10 mouse cellular contexts compared by ENCODE assay signal in genomic region chr17:26529791-26530241, GRCm38 (mm10). TPM values are rescaled to one million over a fixed set of nuclear protein-coding genes. Genes with fewer than 3 reads are reported as not detected.
DNase-seq lines count a peak whose midpoint lies in the region; ATAC-seq and TF ChIP-seq lines count a peak whose summit lies in the region.
"Had no signal": no experiment of that assay in that cellular context is flagged by ENCODE, and none has a peak within 500 bp of the region (broad histone marks: within the 10 kb centered on the region; RNA-seq: fewer than 3 reads in every experiment).

No protein-coding gene starts in this region.

- no peaks in the 10 kb centered on the region for H3K9me3 ChIP-seq in heart, embryonic 16.5 days (replicated peaks; ENCODE audit: control insufficient read depth, low read length)
- H3K9me3 ChIP-seq in liver, embryonic 11.5 days (ENCODE audit: control insufficient read depth, low read length), result no peaks in the 10 kb centered on the region
- H3K9me3 ChIP-seq: hindbrain, embryonic 13.5 days; liver, embryonic 13.5 days had no signal

- no peak overlapping the region for H3K4me2 ChIP-seq in heart, embryonic 16.5 days (ENCODE audit: low read depth, low read length)
- H3K4me2 ChIP-seq in liver, embryonic 11.5 days, result no peak overlapping the region
- H3K4me2 ChIP-seq: hindbrain, embryonic 13.5 days; liver, embryonic 13.5 days had no signal

- peak overlapping the region; percentile 3; the same call in 1 of the 2 replicates for H3K27ac ChIP-seq in spleen, adult 2 months (ENCODE audit: insufficient read depth, low read length)
- peak overlapping the region; percentile 98 for H3K27ac ChIP-seq in embryonic fibroblast, embryonic 13.5 days (ENCODE audit: insufficient read depth, low read length)
- peak overlapping the region; percentile 47 for H3K27ac ChIP-seq in heart, embryonic 16.5 days (ENCODE audit: low read length)
- no peak overlapping the region for H3K27ac ChIP-seq in liver, embryonic 11.5 days (ENCODE audit: low read depth, low read length)
- H3K27ac ChIP-seq: hindbrain, embryonic 13.5 days; liver, embryonic 13.5 days had no signal

- no peak for TF ChIP-seq CTCF in spleen, adult 2 months (IDR thresholded peaks at IDR 0.05; ENCODE audit: extremely low read depth, insufficient read depth, insufficient read length, insufficient replicate concordance)
- no peak for TF ChIP-seq CTCF in embryonic fibroblast, embryonic 13.5 days (IDR thresholded peaks at IDR 0.05; ENCODE audit: borderline replicate concordance, insufficient read depth, low read length)

- TF ChIP-seq POLR2A in spleen, adult 2 months (IDR thresholded peaks at IDR 0.05; ENCODE audit: low read depth, low read length), result no peak
- TF ChIP-seq POLR2A in embryonic fibroblast, embryonic 13.5 days (IDR thresholded peaks at IDR 0.05; ENCODE audit: low read depth, low read length), result no peak

- ATAC-seq in heart, embryonic 16.5 days (replicated peaks; ENCODE audit: extremely low read depth, insufficient read depth, low FRiP score), result no peak
- ATAC-seq in inflammation-experienced regulatory T-cells, adult 6 months, result no peak
- no peak for ATAC-seq in liver, embryonic 11.5 days (replicated peaks; ENCODE audit: low FRiP score)

- no peak overlapping the region for H3K9ac ChIP-seq in heart, embryonic 16.5 days (ENCODE audit: low read length)
- no peak overlapping the region for H3K9ac ChIP-seq in liver, embryonic 11.5 days (ENCODE audit: low read depth, low read length)
- H3K9ac ChIP-seq: hindbrain, embryonic 13.5 days; liver, embryonic 13.5 days had no signal

- 87% methylated on average over 5 of the region's 5 CpGs for WGBS in spleen, adult 2 months
- WGBS in heart, embryonic 16.5 days, result 71% methylated on average over 5 of the region's 5 CpGs
- 71% methylated on average over 5 of the region's 5 CpGs for WGBS in liver, embryonic 11.5 days

- peaks cover 26% of the 10 kb centered on the region; the same call in 1 of the 2 replicates for H3K4me1 ChIP-seq in spleen, adult 2 months (ENCODE audit: control insufficient read depth, insufficient read depth, insufficient read length)
- H3K4me1 ChIP-seq in embryonic fibroblast, embryonic 13.5 days (ENCODE audit: control insufficient read depth, insufficient read depth, low read length), result peaks cover 24% of the 10 kb centered on the region
- peaks cover 27% of the 10 kb centered on the region for H3K4me1 ChIP-seq in heart, embryonic 16.5 days (ENCODE audit: control insufficient read depth, insufficient read depth, low read length)
- H3K4me1 ChIP-seq in liver, embryonic 11.5 days (replicated peaks; ENCODE audit: control insufficient read depth, insufficient read depth, low read length), result peaks cover 16% of the 10 kb centered on the region
- H3K4me1 ChIP-seq: hindbrain, embryonic 13.5 days had no signal

- no peaks in the 10 kb centered on the region for H3K36me3 ChIP-seq in spleen, adult 2 months (ENCODE audit: control insufficient read depth, insufficient read depth, low read length)
- H3K36me3 ChIP-seq in heart, embryonic 16.5 days (ENCODE audit: control insufficient read depth, insufficient read depth), result no peaks in the 10 kb centered on the region
- H3K36me3 ChIP-seq in liver, embryonic 11.5 days (ENCODE audit: control insufficient read depth, insufficient read depth, low read length), result no peaks in the 10 kb centered on the region
- H3K36me3 ChIP-seq: hindbrain, embryonic 13.5 days; liver, embryonic 13.5 days had no signal

- no peak for DNase-seq in spleen, adult 2 months (ENCODE audit: low read depth in 1 of 2, low spot score in 2 of 2)
- no peak for DNase-seq in spleen, postnatal 36 days (ENCODE audit: low spot score in 2 of 2)
- no peak for DNase-seq in liver, embryonic 11.5 days (ENCODE audit: low spot score)
- DNase-seq in MN1 (ENCODE audit: low spot score), result no peak
- DNase-seq: cerebellum, adult 8-10 months; liver, embryonic 13.5 days had no signal

- no peaks in the 10 kb centered on the region for H3K27me3 ChIP-seq in spleen, adult 2 months (ENCODE audit: control insufficient read depth, insufficient read depth, low read length)
- H3K27me3 ChIP-seq in heart, embryonic 16.5 days (ENCODE audit: control insufficient read depth, insufficient read depth, low read length), result no peaks in the 10 kb centered on the region
- no peaks in the 10 kb centered on the region for H3K27me3 ChIP-seq in liver, embryonic 11.5 days (replicated peaks; ENCODE audit: control insufficient read depth, insufficient read depth, low read length)
- H3K27me3 ChIP-seq: hindbrain, embryonic 13.5 days had no signal

- no peak overlapping the region for H3K4me3 ChIP-seq in spleen, adult 2 months (ENCODE audit: extremely low read depth, insufficient read depth, insufficient read length)
- no peak overlapping the region for H3K4me3 ChIP-seq in embryonic fibroblast, embryonic 13.5 days (ENCODE audit: insufficient read depth, low read length)
- no peak overlapping the region for H3K4me3 ChIP-seq in heart, embryonic 16.5 days (ENCODE audit: low read length)
- no peak overlapping the region for H3K4me3 ChIP-seq in liver, embryonic 11.5 days (ENCODE audit: low read depth, low read length)
- H3K4me3 ChIP-seq: hindbrain, embryonic 13.5 days; liver, embryonic 13.5 days had no signal

RNA-seq across cellular contexts. Expression of gene Ergic1, which starts 31.5 kb away (rescaled TPM):
- polyA plus RNA-seq in spleen, adult 2 months (2012; rRNA removed), result 39.2 and 47.4 TPM in 2 replicates
- polyA plus RNA-seq in embryonic fibroblast, embryonic 13.5 days (2011; ENCODE audit: insufficient read length, low read depth, missing spikeins), result 376 and 420 TPM in 2 replicates
- polyA plus RNA-seq in heart, embryonic 16.5 days (2015; fragmentation: Nextera tagmentation; extraction: Ambion mirVana), result 82.7 and 84.9 TPM in 2 replicates
- 10 to 100 TPM; 35.9 to 50.4 (median 39.8) TPM for polyA plus RNA-seq in inflammation-experienced regulatory T-cells, adult 6 months (2017; shearing (Covaris generic))
- 89.5 and 96.1 TPM in 2 replicates for polyA plus RNA-seq in liver, embryonic 11.5 days (2014; fragmentation: Nextera tagmentation; extraction: Ambion mirVana)

RNA-seq across cellular contexts. Expression of gene Dusp1, which starts 32.1 kb away (rescaled TPM):
- polyA plus RNA-seq in spleen, adult 2 months (2012; rRNA removed), result 44.3 and 55.8 TPM in 2 replicates
- 36.3 and 60.1 TPM in 2 replicates for polyA plus RNA-seq in embryonic fibroblast, embryonic 13.5 days (2011; ENCODE audit: insufficient read length, low read depth, missing spikeins)
- polyA plus RNA-seq in heart, embryonic 16.5 days (2015; fragmentation: Nextera tagmentation; extraction: Ambion mirVana), result 35.5 and 35.7 TPM in 2 replicates
- polyA plus RNA-seq in inflammation-experienced regulatory T-cells, adult 6 months (2017; shearing (Covaris generic)), result 10 to 100 TPM; 31.4 to 56.0 (median 32.0) TPM
- polyA plus RNA-seq in liver, embryonic 11.5 days (2014; fragmentation: Nextera tagmentation; extraction: Ambion mirVana), result 18.6 and 22.7 TPM in 2 replicates
